Mouse (Mus musculus) spleen, postnatal 4 days (tissue): ENCODE measurements around the gene Usp29.
"Not testable (repeated sequence)": the region's sequence is repeated elsewhere in the genome, so short reads cannot be mapped to it uniquely, and the experiment has no call there.

Experiments
- DNase-seq, 2 experiments: peaks; one replicate each; pipeline ENCODE4 v3.0.0; 2022; ENCODE audit warnings: low spot score in 2 of 2

The Usp29 gene

GRCm38 (mm10) chr7:6765240-6765639 is 34.9 kb downstream of the Usp29 start:
- no peak for DNase-seq

GRCm38 (mm10) chr7:6770286-6770685 is 39.9 kb downstream of the Usp29 start:
- no peak for DNase-seq

GRCm38 (mm10) chr7:6773865-6774413 is 43.6 kb downstream of the Usp29 start:
- DNase-seq = not testable (repeated sequence)

- no peak for DNase-seq
Observed at GRCm38 (mm10) chr7:6776314-6777059, 46.1 kb downstream of the Usp29 start.

- DNase-seq = no peak
Observed at GRCm38 (mm10) chr7:6777107-6777506, 46.7 kb downstream of the Usp29 start.

GRCm38 (mm10) chr7:6777689-6778088 is 47.3 kb downstream of the Usp29 start:
- DNase-seq = no peak

GRCm38 (mm10) chr7:6779172-6779571 is 48.8 kb downstream of the Usp29 start:
- DNase-seq = no peak

GRCm38 (mm10) chr7:6781541-6781940 is 51.2 kb downstream of the Usp29 start:
- DNase-seq = no peak

- no peak for DNase-seq
Observed at GRCm38 (mm10) chr7:6784340-6785073, 54.1 kb downstream of the Usp29 start.

- DNase-seq = no peak
Observed at GRCm38 (mm10) chr7:6787000-6787399, 56.6 kb downstream of the Usp29 start.

- DNase-seq = no peak
Observed at GRCm38 (mm10) chr7:6788101-6788500, 57.7 kb downstream of the Usp29 start.

- DNase-seq = no peak
Observed at GRCm38 (mm10) chr7:6791286-6792065, 61.1 kb downstream of the Usp29 start.

GRCm38 (mm10) chr7:6793240-6793639 is 62.9 kb downstream of the Usp29 start:
- no peak for DNase-seq

GRCm38 (mm10) chr7:6793811-6794210 is 63.4 kb downstream of the Usp29 start:
- DNase-seq = no peak

- DNase-seq = no peak
Observed at GRCm38 (mm10) chr7:6797408-6797807, 67.0 kb downstream of the Usp29 start.

GRCm38 (mm10) chr7:6799105-6799805 is 68.9 kb downstream of the Usp29 start:
- no peak for DNase-seq

- DNase-seq = no peak
Observed at GRCm38 (mm10) chr7:6800586-6801441, 70.4 kb downstream of the Usp29 start.

GRCm38 (mm10) chr7:6801642-6802041 is 71.3 kb downstream of the Usp29 start:
- DNase-seq = no peak

- no peak for DNase-seq
Observed at GRCm38 (mm10) chr7:6810556-6810955, 80.2 kb downstream of the Usp29 start.

- no peak for DNase-seq
Observed at GRCm38 (mm10) chr7:6814971-6815370, 84.6 kb downstream of the Usp29 start.
